Mouse (Mus musculus) neural tube, embryonic 13.5 days (tissue): ENCODE results near the gene Dock8. TPM values are rescaled to one million over a fixed set of nuclear protein-coding genes. Genes with fewer than 3 reads are reported as not detected.
A peak's percentile ranks its signal among the peaks of the same experiment; 100 is the strongest.

Source experiments
- ATAC-seq: fragments of 200-750 bp; cut with Nextera tagmentation; 2 replicates; pipeline ENCODE4 v1.8.0; 2017; ENCODE audit warnings: low read depth, mild to moderate bottlenecking, moderate TSS enrichment, moderate library complexity
- H3K27ac ChIP-seq: fragments of 300-500 bp; sonication (generic); replicated peaks from 2 replicates; pipeline ENCODE4 v1.5.1; 2015; ENCODE audit warnings: moderate library complexity, mild to moderate bottlenecking, inconsistent platforms
- H3K27me3 ChIP-seq: fragments of 300-500 bp; sonication (generic); 2 replicates; pipeline ENCODE4 v1.6.1; 2015; ENCODE audit warnings: mild to moderate bottlenecking, inconsistent platforms
- H3K36me3 ChIP-seq: fragments of 300-500 bp; sonication (generic); 2 replicates; pipeline ENCODE4 v1.6.1; 2015; ENCODE audit warnings: mild to moderate bottlenecking, inconsistent platforms
- H3K4me1 ChIP-seq: fragments of 300-500 bp; sonication (generic); replicated peaks from 2 replicates; pipeline ENCODE4 v1.6.1; 2015; ENCODE audit warnings: inconsistent platforms
- H3K4me2 ChIP-seq: fragments of 300-500 bp; sonication (generic); 2 replicates; pipeline ENCODE4 v1.6.1; 2015; ENCODE audit warnings: inconsistent platforms, mild to moderate bottlenecking, moderate library complexity
- H3K4me3 ChIP-seq: fragments of 300-500 bp; sonication (generic); 2 replicates; pipeline ENCODE4 v1.5.1; 2015; ENCODE audit warnings: mild to moderate bottlenecking, inconsistent platforms
- H3K9ac ChIP-seq: fragments of 300-500 bp; sonication (generic); 2 replicates; pipeline ENCODE4 v1.6.1; 2015; ENCODE audit warnings: moderate library complexity, mild to moderate bottlenecking, inconsistent platforms
- H3K9me3 ChIP-seq: fragments of 300-500 bp; sonication (generic); 2 replicates; pipeline ENCODE4 v1.6.1; 2016; ENCODE audit warnings: inconsistent platforms
- WGBS: fragments of 180-500 bp; shearing (Covaris S2); methylation state at CpG from one replicate; pipeline ENCODE4 v1.1.7; 2015; 5-methylcytosine and 5-hydroxymethylcytosine counted together
- polyA plus RNA-seq: library from polyadenylated mRNA; unstranded; fragments of >200 nt; fragmentation: Nextera tagmentation; extraction: Ambion mirVana; gene quantifications from 2 replicates; pipeline ENCODE4 v1.2.1, GENCODE M21; 2015

Gene Dock8
- polyA plus RNA-seq, 1 experiment from 2014 or later: 1.5 TPM

- no peaks in the 10 kb centered on the region for H3K36me3 ChIP-seq
- H3K9ac ChIP-seq: no peak overlapping the region
- 68% methylated on average over 9 of the region's 9 CpGs for WGBS
- no peak overlapping the region for H3K27ac ChIP-seq
- H3K4me2 ChIP-seq: no peak overlapping the region
- no peaks in the 10 kb centered on the region for H3K4me1 ChIP-seq
- H3K9me3 ChIP-seq: no peaks in the 10 kb centered on the region
- H3K27me3 ChIP-seq: no peaks in the 10 kb centered on the region
- no peak overlapping the region for H3K4me3 ChIP-seq
- ATAC-seq: no peak
Observed at GRCm38 (mm10) chr19:25221964-25222640, 222.8 kb downstream of the Dock8 start.

- Histone ChIP-seq H3K27me3 (peaks cover 10% of the 10 kb centered on the region), H3K36me3 (no peaks in the 10 kb centered on the region)
- 75% methylated on average over 4 of the region's 4 CpGs for WGBS
Observed at GRCm38 (mm10) chr19:25230058-25230974, 231.0 kb downstream of the Dock8 start.

GRCm38 (mm10) chr19:25230975-25231334, 231.6 kb downstream of the Dock8 start:
- no peaks in the 10 kb centered on the region for H3K4me1 ChIP-seq
- H3K9ac ChIP-seq: no peak overlapping the region
- H3K36me3 ChIP-seq: no peaks in the 10 kb centered on the region
- no peak for ATAC-seq
- peaks cover 14% of the 10 kb centered on the region for H3K27me3 ChIP-seq
- 30% methylated on average over 4 of the region's 4 CpGs for WGBS
- no peak overlapping the region for H3K27ac ChIP-seq
- H3K9me3 ChIP-seq: no peaks in the 10 kb centered on the region
- no peak overlapping the region for H3K4me3 ChIP-seq
- no peak overlapping the region for H3K4me2 ChIP-seq

More at GRCm38 (mm10) chr19:25230058-25230974, 231.0 kb downstream of the Dock8 start:
- no peaks in the 10 kb centered on the region for H3K9me3 ChIP-seq
- no peak for ATAC-seq
- H3K4me1 ChIP-seq: no peaks in the 10 kb centered on the region
- no peak overlapping the region for H3K9ac ChIP-seq
- H3K4me2 ChIP-seq: no peak overlapping the region
- H3K4me3 ChIP-seq: no peak overlapping the region
- H3K27ac ChIP-seq: no peak overlapping the region

- no peaks in the 10 kb centered on the region for H3K36me3 ChIP-seq
- peaks cover 6% of the 10 kb centered on the region; the same call in 1 of the 2 replicates for H3K4me1 ChIP-seq
- ATAC-seq: no peak
- no peaks in the 10 kb centered on the region for H3K9me3 ChIP-seq
- H3K4me3 ChIP-seq: no peak overlapping the region
- H3K9ac ChIP-seq: no peak overlapping the region
- H3K4me2 ChIP-seq: no peak overlapping the region
- no peak overlapping the region for H3K27ac ChIP-seq
- peaks cover 20% of the 10 kb centered on the region for H3K27me3 ChIP-seq
- WGBS: 61% methylated on average over 10 of the region's 10 CpGs
Observed at GRCm38 (mm10) chr19:25232032-25232431, 232.7 kb downstream of the Dock8 start.

- Histone ChIP-seq H3K9me3 (no peaks in the 10 kb centered on the region), H3K4me1 (peaks cover 24% of the 10 kb centered on the region), H3K27me3 (peaks cover 42% of the 10 kb centered on the region), H3K27ac (peak within 1 kb of the TSS; percentile 43), H3K4me3 (peak within 1 kb of the TSS; percentile 76), H3K4me2 (peak within 1 kb of the TSS; percentile 99), H3K9ac (peak within 1 kb of the TSS; percentile 78), H3K36me3 (no peaks in the 10 kb centered on the region)
- under 1% methylated on average over 76 of the region's 76 CpGs for WGBS
- peak; percentile 90 for ATAC-seq
Observed at GRCm38 (mm10) chr19:25236596-25237491, 237.5 kb downstream of the Dock8 start, which contains the start of gene Kank1. Kank1 (plus strand) TSS chr19:25236975.

GRCm38 (mm10) chr19:25237492-25238040, 238.2 kb downstream of the Dock8 start:
- WGBS: under 1% methylated on average over 35 of the region's 35 CpGs
- Histone ChIP-seq H3K4me2 (peak overlapping the region; percentile 99), H3K27ac (peak overlapping the region; percentile 43), H3K4me3 (peak overlapping the region; percentile 76), H3K9me3 (no peaks in the 10 kb centered on the region), H3K4me1 (peaks cover 24% of the 10 kb centered on the region), H3K27me3 (peaks cover 42% of the 10 kb centered on the region), H3K36me3 (no peaks in the 10 kb centered on the region), H3K9ac (peak overlapping the region; percentile 78)
- no peak; the same call in 1 of the 2 replicates for ATAC-seq

- 5% methylated on average over 13 of the region's 13 CpGs for WGBS
- Histone ChIP-seq H3K4me2 (peak overlapping the region; percentile 99), H3K9ac (peak overlapping the region; percentile 78; the same call in 1 of the 2 replicates)
Observed at GRCm38 (mm10) chr19:25238121-25238520, 238.8 kb downstream of the Dock8 start.

GRCm38 (mm10) chr19:25243566-25243965, 244.2 kb downstream of the Dock8 start:
- no peaks in the 10 kb centered on the region for H3K9me3 ChIP-seq
- H3K27me3 ChIP-seq: peaks cover 7% of the 10 kb centered on the region
- H3K36me3 ChIP-seq: no peaks in the 10 kb centered on the region
- 72% methylated on average over 4 of the region's 4 CpGs for WGBS
- no peak overlapping the region for H3K27ac ChIP-seq
- no peak overlapping the region for H3K4me2 ChIP-seq
- H3K9ac ChIP-seq: no peak overlapping the region
- ATAC-seq: no peak
- H3K4me3 ChIP-seq: no peak overlapping the region
- peaks cover 6% of the 10 kb centered on the region; the same call in 1 of the 2 replicates for H3K4me1 ChIP-seq

More at GRCm38 (mm10) chr19:25238121-25238520, 238.8 kb downstream of the Dock8 start:
- H3K9me3 ChIP-seq: no peaks in the 10 kb centered on the region
- no peak for ATAC-seq
- H3K27ac ChIP-seq: no peak overlapping the region; the same call in 1 of the 2 replicates
- H3K27me3 ChIP-seq: peaks cover 42% of the 10 kb centered on the region
- peaks cover 24% of the 10 kb centered on the region for H3K4me1 ChIP-seq
- peak overlapping the region; percentile 76 for H3K4me3 ChIP-seq
- H3K36me3 ChIP-seq: no peaks in the 10 kb centered on the region

GRCm38 (mm10) chr19:25246062-25246461, 246.7 kb downstream of the Dock8 start:
- H3K4me2 ChIP-seq: no peak overlapping the region
- 93% methylated on average over 8 of the region's 8 CpGs for WGBS
- H3K27me3 ChIP-seq: no peaks in the 10 kb centered on the region
- no peak overlapping the region for H3K4me3 ChIP-seq
- ATAC-seq: no peak
- no peaks in the 10 kb centered on the region for H3K9me3 ChIP-seq
- no peak overlapping the region for H3K9ac ChIP-seq
- no peak overlapping the region for H3K27ac ChIP-seq
- H3K4me1 ChIP-seq: peaks cover 13% of the 10 kb centered on the region
- H3K36me3 ChIP-seq: no peaks in the 10 kb centered on the region

- no peak for ATAC-seq
- H3K4me1 ChIP-seq: peaks cover 13% of the 10 kb centered on the region
- H3K9ac ChIP-seq: no peak overlapping the region
- H3K9me3 ChIP-seq: no peaks in the 10 kb centered on the region
- no peak overlapping the region for H3K27ac ChIP-seq
- no peak overlapping the region for H3K4me2 ChIP-seq
- WGBS: 91% methylated on average over 14 of the region's 14 CpGs
- H3K36me3 ChIP-seq: no peaks in the 10 kb centered on the region
- no peak overlapping the region for H3K4me3 ChIP-seq
- H3K27me3 ChIP-seq: no peaks in the 10 kb centered on the region
Observed at GRCm38 (mm10) chr19:25247858-25248552, 248.7 kb downstream of the Dock8 start.

GRCm38 (mm10) chr19:25249230-25249629, 249.9 kb downstream of the Dock8 start:
- H3K4me3 ChIP-seq: no peak overlapping the region
- no peaks in the 10 kb centered on the region for H3K27me3 ChIP-seq
- peaks cover 13% of the 10 kb centered on the region for H3K4me1 ChIP-seq
- peak overlapping the region; percentile 34 for H3K4me2 ChIP-seq
- no peak for ATAC-seq
- no peaks in the 10 kb centered on the region for H3K9me3 ChIP-seq
- no peak overlapping the region for H3K9ac ChIP-seq
- no peaks in the 10 kb centered on the region for H3K36me3 ChIP-seq
- 17% methylated on average over 13 of the region's 13 CpGs for WGBS
- no peak overlapping the region for H3K27ac ChIP-seq
